Mouse (Mus musculus) heart, embryonic 12.5 days (tissue): Measurements from ENCODE around the gene Zfp128. TPM values are rescaled to one million over a fixed set of nuclear protein-coding genes. Genes with fewer than 3 reads are reported as not detected.
"Not testable (repeated sequence)": the region's sequence is repeated elsewhere in the genome, so short reads cannot be mapped to it uniquely, and the experiment has no call there.

ENCODE experiments used
- ATAC-seq: fragments of 200-750 bp; cut with Nextera tagmentation; 2 replicates; pipeline ENCODE4 v1.8.0; 2017; ENCODE audit warnings: moderate TSS enrichment, moderate library complexity; ENCODE audit not compliant: insufficient number of reproducible peaks, low FRiP score
- H3K27ac ChIP-seq: fragments of 300-500 bp; sonication (generic); 2 replicates; pipeline ENCODE4 v1.5.1; 2016; ENCODE audit warnings: mild to moderate bottlenecking, moderate library complexity; ENCODE audit not compliant: poor library complexity, severe bottlenecking
- H3K27me3 ChIP-seq: fragments of 300-500 bp; sonication (generic); replicated peaks from 2 replicates; pipeline ENCODE4 v1.6.1; 2016; ENCODE audit warnings: mild to moderate bottlenecking, moderate library complexity
- H3K36me3 ChIP-seq: fragments of 300-500 bp; sonication (generic); 2 replicates; pipeline ENCODE4 v1.6.1; 2016; ENCODE audit warnings: mild to moderate bottlenecking, moderate library complexity
- H3K4me1 ChIP-seq: fragments of 300-500 bp; sonication (generic); replicated peaks from 2 replicates; pipeline ENCODE4 v1.6.1; 2016; ENCODE audit warnings: mild to moderate bottlenecking
- H3K4me2 ChIP-seq: fragments of 300-500 bp; sonication (generic); 2 replicates; pipeline ENCODE4 v1.6.1; 2016; ENCODE audit warnings: mild to moderate bottlenecking, moderate library complexity
- H3K4me3 ChIP-seq: fragments of 300-500 bp; sonication (generic); 2 replicates; pipeline ENCODE4 v1.5.1; 2016; ENCODE audit warnings: mild to moderate bottlenecking
- H3K9ac ChIP-seq: fragments of 300-500 bp; sonication (generic); 2 replicates; pipeline ENCODE4 v1.6.1; 2016; ENCODE audit warnings: mild to moderate bottlenecking, moderate library complexity
- H3K9me3 ChIP-seq: fragments of 300-500 bp; sonication (generic); replicated peaks from 2 replicates; pipeline ENCODE4 v1.6.1; 2016; ENCODE audit warnings: mild to moderate bottlenecking, moderate library complexity
- WGBS: fragments of 180-500 bp; shearing (Covaris S2); methylation state at CpG from one replicate; pipeline ENCODE4 v1.1.7; 2016; 5-methylcytosine and 5-hydroxymethylcytosine counted together
- polyA plus RNA-seq: library from polyadenylated mRNA; unstranded; fragments of >200 nt; fragmentation: Nextera tagmentation; extraction: Ambion mirVana; gene quantifications from 2 replicates; pipeline ENCODE4 v1.2.1, GENCODE M21; 2016

Gene Zfp128
- 3.0 and 3.2 TPM in 2 replicates for polyA plus RNA-seq

DNA sequence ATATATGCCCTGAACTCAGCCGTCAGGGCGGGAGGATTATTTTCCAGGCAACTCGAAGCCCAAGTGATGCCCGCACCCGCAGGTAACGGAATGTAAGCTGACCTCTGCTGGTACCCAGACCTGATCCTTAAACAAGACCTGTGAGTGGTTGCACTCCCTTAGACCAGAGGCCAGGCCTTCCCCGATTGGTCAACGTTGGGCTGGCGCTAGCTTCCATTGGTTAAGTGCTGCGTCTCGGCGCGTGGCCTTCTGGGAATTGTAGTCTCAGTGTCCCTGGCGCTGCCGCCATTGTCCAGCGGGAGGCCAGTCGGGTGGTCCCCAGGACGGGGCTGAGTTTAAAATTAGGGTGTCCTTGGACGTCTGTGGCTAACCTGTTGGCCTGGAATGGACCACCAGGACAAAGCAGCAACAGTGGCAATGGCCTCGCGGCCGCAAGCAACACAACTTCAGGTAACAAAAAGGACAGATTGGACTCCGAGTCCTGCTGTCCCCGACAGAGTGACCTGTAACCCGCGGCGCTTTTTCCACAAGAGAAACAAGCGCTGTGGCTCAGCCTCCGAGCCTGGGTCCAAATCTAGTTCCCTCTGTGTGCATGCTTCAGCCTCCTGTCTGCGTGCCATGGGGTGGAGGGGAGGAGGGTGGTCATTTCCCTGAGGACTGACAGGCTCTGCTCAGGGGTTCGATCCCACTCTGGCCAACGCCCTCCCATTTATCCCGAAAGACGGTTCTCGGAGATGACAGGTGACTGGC lies at the start of gene Zfp128:
Zfp128 (plus strand) TSS at position 267 of the 750 bp plus-strand sequence.
- under 1% methylated on average over 35 of the region's 35 CpGs for WGBS
- Histone ChIP-seq H3K4me3 (peak within 1 kb of the TSS; percentile 74), H3K4me1 (peaks cover 7% of the 10 kb centered on the region), H3K9ac (peak within 1 kb of the TSS; percentile 84), H3K27ac (no peak within 1 kb of the TSS), H3K36me3 (peaks cover 21% of the 10 kb centered on the region), H3K9me3 (no peaks in the 10 kb centered on the region), H3K27me3 (no peaks in the 10 kb centered on the region), H3K4me2 (peak within 1 kb of the TSS; percentile 86)
- ATAC-seq, result peak; percentile 100

- ATAC-seq, result peak; percentile 97
- WGBS, result 2% methylated on average over 47 of the region's 47 CpGs
- Histone ChIP-seq H3K9me3 (peaks cover 21% of the 10 kb centered on the region), H3K4me2 (peak within 1 kb of the TSS; percentile 65), H3K27me3 (no peaks in the 10 kb centered on the region), H3K4me3 (peak within 1 kb of the TSS; percentile 68), H3K9ac (peak within 1 kb of the TSS; percentile 73), H3K27ac (peak within 1 kb of the TSS; percentile 64), H3K36me3 (peaks cover 33% of the 10 kb centered on the region), H3K4me1 (no peaks in the 10 kb centered on the region)
Observed at GRCm38 (mm10) chr7:12834162-12835120, 46.5 kb upstream of the Zfp128 start, which contains the start of gene Zfp110. Zfp110 (plus strand) TSS chr7:12834761.

GRCm38 (mm10) chr7:12835193-12835671 lies 45.7 kb upstream of the Zfp128 start:
- peak overlapping the region; percentile 73 for H3K9ac ChIP-seq
- H3K9me3 ChIP-seq, result peaks cover 27% of the 10 kb centered on the region
- H3K4me1 ChIP-seq, result no peaks in the 10 kb centered on the region
- peak; percentile 26; the same call in 1 of the 2 replicates for ATAC-seq
- H3K36me3 ChIP-seq, result peaks cover 39% of the 10 kb centered on the region
- peak overlapping the region; percentile 64 for H3K27ac ChIP-seq
- H3K27me3 ChIP-seq, result no peaks in the 10 kb centered on the region
- peak overlapping the region; percentile 68 for H3K4me3 ChIP-seq
- WGBS, result 40% methylated on average over 13 of the region's 13 CpGs
- peak overlapping the region; percentile 65 for H3K4me2 ChIP-seq

DNA sequence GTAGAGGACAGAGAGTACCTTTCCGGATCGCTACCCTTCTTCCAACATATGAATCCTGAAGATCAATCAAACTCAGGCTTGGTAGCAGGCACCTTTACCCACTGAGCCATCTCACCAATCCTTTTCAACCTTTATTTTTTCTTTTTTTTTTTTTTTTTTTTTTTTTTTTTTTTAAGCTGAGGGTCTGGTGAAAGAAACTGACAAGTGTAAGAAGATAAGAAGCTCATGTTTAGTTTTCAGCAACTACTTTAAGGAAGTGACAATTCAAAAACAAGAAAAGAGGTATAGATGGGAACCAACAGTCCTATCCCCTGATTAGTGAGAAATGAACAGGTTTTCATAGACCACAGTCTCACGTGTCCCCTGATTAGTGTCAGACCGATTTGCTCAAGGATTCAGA lies 45.2 kb upstream of the Zfp128 start:
- H3K9ac ChIP-seq, result no peak overlapping the region
- no peak overlapping the region for H3K27ac ChIP-seq
- H3K9me3 ChIP-seq, result peaks cover 29% of the 10 kb centered on the region
- 93% methylated on average over 4 of the region's 4 CpGs for WGBS
- H3K4me3 ChIP-seq, result peak overlapping the region; percentile 68
- no peaks in the 10 kb centered on the region for H3K4me1 ChIP-seq
- peak overlapping the region; percentile 65 for H3K4me2 ChIP-seq
- no peaks in the 10 kb centered on the region for H3K27me3 ChIP-seq
- ATAC-seq, result no peak
- peaks cover 45% of the 10 kb centered on the region for H3K36me3 ChIP-seq

DNA sequence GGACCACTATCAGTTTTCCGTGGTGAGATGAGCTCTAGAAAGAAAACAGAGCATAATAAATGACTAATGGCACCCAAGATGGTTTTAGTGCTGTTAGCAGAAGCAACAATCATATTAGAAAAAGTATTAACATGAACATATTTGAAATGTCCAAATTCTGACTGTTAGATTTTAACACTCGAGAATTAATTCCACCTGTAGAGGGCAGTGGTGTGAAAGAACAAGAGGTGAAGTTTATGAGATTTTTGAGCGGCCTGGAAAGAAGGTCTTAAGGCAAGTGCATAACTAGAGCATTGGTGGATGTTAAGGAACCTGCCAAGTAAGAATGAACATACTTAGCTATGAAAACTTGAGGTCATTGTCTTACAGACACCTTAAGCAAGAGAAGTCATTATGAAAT lies 6.7 kb upstream of the Zfp128 start:
- no peak for ATAC-seq
- H3K4me2 ChIP-seq, result no peak overlapping the region
- no peak overlapping the region for H3K4me3 ChIP-seq
- H3K4me1 ChIP-seq, result no peaks in the 10 kb centered on the region
- no peaks in the 10 kb centered on the region for H3K36me3 ChIP-seq
- no peaks in the 10 kb centered on the region for H3K27me3 ChIP-seq
- no peak overlapping the region for H3K27ac ChIP-seq
- H3K9me3 ChIP-seq, result peaks cover 4% of the 10 kb centered on the region; the same call in 1 of the 2 replicates
- 23% methylated on average over 3 of the region's 3 CpGs for WGBS
- H3K9ac ChIP-seq, result no peak overlapping the region

- Histone ChIP-seq H3K4me1 (peaks cover 7% of the 10 kb centered on the region), H3K27me3 (no peaks in the 10 kb centered on the region), H3K9ac (no peak overlapping the region), H3K27ac (no peak overlapping the region), H3K4me2 (no peak overlapping the region), H3K36me3 (peaks cover 10% of the 10 kb centered on the region), H3K9me3 (no peaks in the 10 kb centered on the region), H3K4me3 (no peak overlapping the region)
- no peak for ATAC-seq
Observed at GRCm38 (mm10) chr7:12880036-12880435, 941 bp upstream of the Zfp128 start.

- peaks cover 15% of the 10 kb centered on the region for H3K36me3 ChIP-seq
- not testable (repeated sequence) for H3K9ac ChIP-seq, H3K9me3 ChIP-seq, H3K27ac ChIP-seq, H3K4me1 ChIP-seq, H3K27me3 ChIP-seq, ATAC-seq
- peak overlapping the region; percentile 74 for H3K4me3 ChIP-seq
- H3K4me2 ChIP-seq, result peak overlapping the region; percentile 86
- 37% methylated on average over 8 of the region's 8 CpGs for WGBS
Observed at GRCm38 (mm10) chr7:12880497-12880896, 480 bp upstream of the Zfp128 start.

DNA sequence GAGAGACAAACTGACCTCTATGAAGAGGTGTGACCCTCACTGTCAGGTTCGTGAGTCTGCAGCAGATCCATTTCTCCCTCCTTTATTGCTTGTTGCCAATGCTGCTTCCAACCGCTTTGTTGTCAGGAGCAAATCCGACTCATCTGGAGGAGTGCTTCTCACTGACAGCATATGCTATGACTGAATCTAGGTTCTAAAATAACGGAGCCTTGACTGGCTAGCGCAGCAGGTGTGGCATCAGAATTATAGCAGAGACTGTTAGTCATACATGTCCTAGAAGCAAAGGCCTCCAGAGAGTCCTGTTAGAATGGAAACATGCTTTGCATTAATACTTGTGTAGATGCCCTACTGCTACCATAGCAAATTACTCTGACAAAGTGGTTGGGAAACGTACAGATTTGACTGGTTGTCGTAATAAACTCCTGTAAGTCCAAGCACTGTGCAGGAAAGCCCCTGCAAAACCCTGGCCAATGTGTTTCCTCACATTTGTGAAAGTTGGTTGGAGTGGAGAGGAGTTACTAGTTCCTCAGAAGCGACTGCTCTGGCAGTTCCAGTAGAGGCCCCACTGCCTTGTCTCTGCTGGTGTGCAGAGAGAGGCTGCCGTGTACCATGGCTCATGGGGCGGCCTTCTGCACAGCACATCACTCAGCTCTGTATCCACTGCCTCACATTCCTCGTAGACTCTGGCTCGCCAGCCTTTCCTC lies 5.7 kb downstream of the Zfp128 start:
- WGBS, result 89% methylated on average over 12 of the region's 12 CpGs
- Histone ChIP-seq H3K4me3 (no peak overlapping the region), H3K9me3 (no peaks in the 10 kb centered on the region), H3K27ac (no peak overlapping the region), H3K4me2 (no peak overlapping the region), H3K27me3 (no peaks in the 10 kb centered on the region), H3K36me3 (peaks cover 74% of the 10 kb centered on the region), H3K4me1 (peaks cover 4% of the 10 kb centered on the region), H3K9ac (no peak overlapping the region)
- no peak for ATAC-seq

- Histone ChIP-seq H3K4me3 (no peak overlapping the region), H3K4me1 (no peaks in the 10 kb centered on the region), H3K9ac (no peak overlapping the region), H3K36me3 (peaks cover 77% of the 10 kb centered on the region), H3K27me3 (no peaks in the 10 kb centered on the region), H3K4me2 (no peak overlapping the region), H3K27ac (no peak overlapping the region), H3K9me3 (no peaks in the 10 kb centered on the region)
- WGBS, result 89% methylated on average over 5 of the region's 5 CpGs
- no peak for ATAC-seq
Observed at GRCm38 (mm10) chr7:12887585-12887984, 6.6 kb downstream of the Zfp128 start.

GRCm38 (mm10) chr7:12890928-12891327 lies 10.0 kb downstream of the Zfp128 start:
- Histone ChIP-seq H3K4me2 (no peak overlapping the region), H3K27me3 (no peaks in the 10 kb centered on the region), H3K36me3 (peaks cover 58% of the 10 kb centered on the region), H3K4me3 (no peak overlapping the region), H3K4me1 (no peaks in the 10 kb centered on the region), H3K9me3 (no peaks in the 10 kb centered on the region), H3K9ac (no peak overlapping the region), H3K27ac (no peak overlapping the region)
- no peak for ATAC-seq
- WGBS, result 86% methylated on average over 14 of the region's 14 CpGs
